Mouse (Mus musculus): ENCODE measurements at regions not wholly inside any gene's neighbourhood (a gene's known extent, or its start where the extent isn't known, plus 50 kb on each side); places are given as distances from the start of the nearest gene placed in this dataset.

- no peak for DNase-seq
Observed at GRCm38 (mm10) chr5:120251697-120252401, 135.6 kb downstream of the Rbm19 start.

GRCm38 (mm10) chr5:120252551-120252950 lies 136.3 kb downstream of the Rbm19 start:
- peak; percentile 15 for DNase-seq

DNA sequence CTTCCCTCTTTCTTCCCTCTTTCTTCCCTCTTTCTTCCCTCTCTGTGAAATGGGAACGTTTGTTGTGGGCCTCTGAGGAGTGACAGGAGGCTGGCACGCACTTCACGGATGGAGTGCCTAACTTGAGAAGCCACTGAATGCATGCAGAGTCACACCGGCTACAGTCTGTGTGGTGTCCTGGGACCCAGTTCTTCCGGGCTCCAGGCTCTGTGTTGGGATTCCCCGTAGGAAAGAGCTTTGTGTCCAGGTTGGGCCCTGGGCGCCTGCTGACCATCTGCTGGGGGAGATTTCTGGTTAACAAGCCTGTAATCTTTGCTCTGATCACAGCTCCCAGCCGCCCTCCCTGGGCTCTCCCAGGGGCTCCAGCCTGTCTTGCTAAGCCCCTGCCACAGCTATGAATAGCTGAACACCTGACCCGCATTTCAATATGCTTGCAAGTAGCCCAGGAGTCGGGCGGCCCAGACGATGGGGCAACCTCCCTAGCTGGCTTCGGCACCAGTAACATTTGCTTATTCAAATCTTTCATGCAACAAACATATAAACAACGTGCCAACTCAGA lies 146.5 kb downstream of the Rbm19 start:
- no peak for DNase-seq

DNA sequence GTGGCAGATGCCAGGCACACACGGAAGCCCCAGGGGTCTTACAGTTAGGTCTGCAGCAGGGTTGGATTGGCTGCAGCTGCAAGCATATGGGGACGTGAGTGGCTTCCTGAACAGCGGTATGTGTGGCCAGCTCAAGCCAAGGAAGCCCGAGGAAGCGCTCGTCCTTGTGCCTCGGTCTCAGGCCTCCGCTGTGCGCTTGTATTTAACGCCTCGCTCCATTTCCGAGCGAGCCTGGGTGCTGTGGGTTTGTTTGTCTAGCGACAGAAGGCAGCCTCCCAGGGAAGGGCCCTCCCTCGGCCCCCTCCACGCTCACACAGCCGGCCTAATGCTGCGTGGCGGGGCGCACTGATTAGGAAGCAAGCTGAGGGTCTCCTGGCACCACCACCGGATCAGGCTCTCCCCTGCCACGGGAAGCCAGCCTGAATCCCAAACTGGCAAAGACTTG lies 153.2 kb downstream of the Rbm19 start:
- no peak for DNase-seq

DNA sequence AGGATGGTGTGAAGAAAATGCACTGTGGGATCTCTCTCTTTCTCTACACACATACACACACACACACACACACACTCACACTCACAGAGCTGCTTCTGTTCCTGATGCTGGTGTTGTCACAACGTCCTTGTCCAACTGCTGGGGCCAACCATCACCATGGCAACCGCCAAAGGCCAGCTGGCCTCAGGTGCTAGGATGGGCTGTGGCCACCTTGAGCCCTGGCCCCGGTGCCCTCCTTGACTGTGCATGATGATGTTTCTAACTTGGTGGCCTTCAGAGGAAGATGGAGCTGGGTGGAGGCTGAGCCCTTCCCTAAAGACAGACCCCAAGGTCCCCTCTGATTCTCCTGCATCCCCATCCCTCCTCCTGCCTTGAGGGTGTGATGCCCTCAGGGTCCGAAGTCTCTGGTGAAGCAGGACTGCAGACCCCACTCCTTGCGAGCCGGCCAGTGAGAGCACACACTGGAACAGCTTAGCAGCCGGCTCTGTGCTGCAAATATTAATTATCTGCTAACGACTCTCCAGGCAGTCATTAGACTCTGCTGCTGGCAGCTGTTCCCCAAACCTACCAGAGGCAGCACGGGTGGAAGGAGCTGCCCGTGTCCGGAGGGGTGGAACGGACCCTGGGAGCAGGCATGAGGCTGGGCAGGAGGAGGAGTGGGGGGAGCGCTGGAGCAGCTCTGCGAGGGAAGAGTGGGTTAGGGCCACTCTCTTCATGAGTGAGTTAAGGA lies 154.8 kb downstream of the Rbm19 start:
- DNase-seq = no peak

GRCm38 (mm10) chr5:120276229-120276628 lies 155.3 kb upstream of the Lhx5 start:
- DNase-seq = no peak

GRCm38 (mm10) chr5:120280321-120280720 lies 151.2 kb upstream of the Lhx5 start:
- no peak for DNase-seq

- no peak for DNase-seq
Observed at GRCm38 (mm10) chr5:120280991-120281602, 150.4 kb upstream of the Lhx5 start.

DNA sequence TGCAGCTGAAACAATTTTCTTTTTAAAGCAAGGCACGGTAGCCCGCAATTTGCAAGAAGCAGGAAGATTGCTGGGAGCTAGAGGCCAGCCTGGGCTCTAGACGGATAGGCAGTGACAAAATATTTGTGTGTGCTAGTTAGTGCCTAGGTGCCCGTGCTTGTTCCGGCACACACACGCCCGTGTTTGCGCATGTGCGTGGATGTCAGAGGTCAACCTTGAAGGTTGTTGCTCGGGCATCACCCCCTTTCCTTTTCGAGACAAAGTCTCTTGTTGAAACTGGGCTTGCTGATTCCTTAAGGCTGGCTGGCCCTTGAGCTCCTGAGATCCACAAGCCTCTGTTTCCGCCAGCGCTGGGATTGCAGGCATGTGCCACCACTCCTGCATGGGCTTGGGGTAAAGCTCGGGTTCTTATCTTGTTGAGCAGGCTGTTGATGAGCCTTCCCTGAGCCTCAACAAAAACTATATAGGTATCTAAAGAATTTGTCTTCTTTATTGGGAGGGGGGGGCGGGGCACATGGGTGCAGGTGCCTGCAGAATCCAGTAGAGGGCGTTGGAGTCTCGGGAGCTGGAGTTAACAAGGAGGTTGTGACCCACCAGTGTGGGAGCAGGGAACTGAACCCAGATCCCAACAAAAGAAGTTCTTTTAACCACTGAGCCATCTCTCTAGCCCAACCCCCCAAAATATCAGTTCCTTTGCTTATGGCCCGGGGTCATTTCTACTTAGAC lies 149.5 kb upstream of the Lhx5 start:
- DNase-seq = no peak

DNA sequence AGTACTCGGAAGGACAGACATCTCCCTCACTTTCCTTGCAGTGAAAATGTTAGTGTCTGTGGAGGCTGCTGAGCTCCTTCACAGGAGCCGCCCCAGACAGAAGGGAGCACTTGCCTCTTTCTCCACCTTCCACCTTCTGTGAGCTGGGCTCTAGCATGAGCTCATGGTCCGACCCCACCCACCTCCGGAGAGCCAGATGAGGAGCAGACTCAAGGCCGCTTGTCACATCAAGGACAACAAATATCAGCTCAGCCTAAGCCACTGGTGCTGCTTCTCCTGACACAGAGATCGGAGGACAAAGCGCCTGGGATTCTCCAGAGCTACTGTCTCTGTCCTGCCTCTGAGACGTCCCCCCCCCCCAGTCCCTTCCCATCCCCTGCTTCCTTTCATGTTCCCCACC lies 146.9 kb upstream of the Lhx5 start:
- DNase-seq = no peak

DNA sequence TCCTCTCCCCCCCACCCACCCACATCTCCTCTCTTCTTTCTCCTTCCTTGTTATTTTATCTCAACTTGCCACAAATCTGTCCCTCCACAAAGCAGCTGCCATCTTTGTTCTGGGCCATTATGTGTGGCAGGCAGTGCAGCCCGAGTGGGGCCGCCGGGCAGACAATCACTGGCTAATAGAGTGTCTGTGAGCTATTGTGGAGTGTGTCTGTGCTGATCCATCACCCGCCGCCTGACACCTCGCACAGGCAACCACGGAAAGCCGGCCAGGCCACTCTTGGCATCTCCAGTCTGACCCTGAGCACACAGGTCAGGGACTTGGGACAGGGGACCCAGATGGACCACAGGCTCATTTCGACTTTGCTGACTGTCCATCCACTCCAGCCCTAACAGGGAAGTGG lies 146.5 kb upstream of the Lhx5 start:
- no peak for DNase-seq

GRCm38 (mm10) chr5:120286787-120287186 lies 144.7 kb upstream of the Lhx5 start:
- DNase-seq = no peak

- no peak for DNase-seq
Observed at GRCm38 (mm10) chr5:120288036-120288684, 143.3 kb upstream of the Lhx5 start.

DNA sequence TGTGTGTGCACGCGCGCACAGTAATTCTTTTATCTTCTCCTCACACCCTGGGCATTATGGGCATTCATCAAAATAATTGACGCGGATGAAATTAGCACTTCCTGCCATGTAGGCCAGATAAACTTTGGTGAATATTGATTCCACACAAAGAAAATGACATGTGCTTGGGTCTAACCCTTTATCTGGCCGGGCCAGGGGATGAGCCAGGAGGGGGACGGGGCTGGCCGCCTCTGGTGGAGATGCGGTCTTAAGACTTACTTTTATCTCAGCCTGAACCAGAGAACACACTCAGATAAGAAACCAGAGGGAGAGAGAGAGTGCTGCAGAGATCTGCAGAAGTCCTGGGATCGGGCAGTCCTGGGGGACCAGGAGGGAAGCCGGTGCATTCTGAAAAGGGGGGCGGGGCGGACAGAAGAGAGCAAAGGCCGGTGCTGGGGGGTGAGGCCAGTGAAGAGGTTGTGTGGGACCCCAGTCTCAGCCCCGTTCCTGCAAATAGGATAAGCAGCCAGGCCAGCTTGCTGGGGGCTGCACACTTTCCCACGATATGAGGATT lies 136.9 kb upstream of the Lhx5 start:
- no peak for DNase-seq

GRCm38 (mm10) chr5:120297190-120297589 lies 134.3 kb upstream of the Lhx5 start:
- DNase-seq = no peak

DNA sequence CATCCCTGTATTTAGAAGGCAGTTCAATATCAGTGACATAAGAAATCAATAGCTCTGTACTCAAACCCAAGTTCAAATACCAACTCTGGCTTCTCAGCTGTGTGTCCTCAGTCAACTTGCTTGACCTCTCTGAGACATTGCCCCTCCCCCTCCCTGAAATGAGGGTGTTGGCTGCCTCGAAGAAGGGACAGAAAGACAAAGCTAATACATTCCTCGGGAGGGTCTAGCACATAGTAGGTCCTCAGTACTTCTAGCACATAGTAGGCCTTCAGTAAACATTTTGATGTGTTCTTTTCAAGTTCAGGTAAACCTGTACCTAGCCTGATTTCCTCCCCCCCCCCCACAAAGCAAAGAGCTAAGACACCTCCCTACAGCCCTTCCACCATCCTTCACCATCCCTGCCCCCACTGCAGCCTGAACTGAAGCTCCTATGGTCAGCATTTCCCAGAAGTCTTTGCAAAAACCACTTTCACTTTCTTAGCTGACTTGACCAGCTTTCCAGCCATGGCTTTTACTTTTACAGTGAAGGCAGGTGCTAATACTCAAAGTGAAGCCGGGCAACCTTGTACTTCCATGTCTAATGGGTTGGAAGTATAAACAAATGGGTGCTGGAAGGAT lies 133.7 kb upstream of the Lhx5 start:
- no peak for DNase-seq

- no peak for DNase-seq
Observed at GRCm38 (mm10) chr5:120301672-120302071, 129.8 kb upstream of the Lhx5 start.

DNA sequence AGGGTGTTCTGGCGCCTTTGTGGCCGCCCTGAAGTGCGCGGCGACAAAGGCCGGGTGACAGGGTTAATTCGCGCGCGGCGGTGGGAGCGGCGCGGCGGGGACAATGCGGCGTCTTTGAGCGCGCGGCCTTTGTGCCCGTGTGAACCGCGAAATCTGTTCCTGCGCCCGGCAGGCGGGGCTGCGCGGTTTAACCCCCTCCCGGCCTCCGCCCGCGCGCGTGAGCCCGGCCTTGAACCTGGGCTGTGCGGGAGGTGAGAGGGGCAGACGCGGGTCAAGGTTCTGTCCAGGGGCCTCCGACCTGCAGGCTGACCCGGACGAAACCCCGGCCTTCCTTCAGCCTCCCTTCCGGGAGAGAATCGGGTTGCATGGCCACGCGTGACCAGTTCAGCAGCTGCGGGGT lies 129.2 kb upstream of the Lhx5 start:
- no peak for DNase-seq

- DNase-seq = no peak
Observed at GRCm38 (mm10) chr5:120304295-120304701, 127.2 kb upstream of the Lhx5 start.

DNA sequence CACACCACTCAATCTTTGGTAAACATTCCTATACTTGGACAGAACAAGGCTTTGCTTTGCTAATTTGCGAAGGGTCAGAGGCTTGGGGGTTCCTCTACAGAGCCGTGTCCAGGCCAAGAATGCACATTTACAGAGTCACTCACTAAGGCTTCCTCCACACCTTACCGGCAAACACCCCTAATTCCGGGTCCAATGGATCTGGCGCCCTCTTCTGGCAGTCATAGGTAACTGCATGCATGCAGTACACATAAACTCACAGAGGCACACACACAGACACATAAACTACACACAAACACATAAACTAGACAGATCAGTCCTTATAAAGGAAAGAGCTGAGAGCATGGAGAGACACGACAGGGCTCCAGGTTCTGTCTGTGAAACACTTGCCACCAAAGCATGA lies 119.2 kb upstream of the Lhx5 start:
- DNase-seq = no peak

DNA sequence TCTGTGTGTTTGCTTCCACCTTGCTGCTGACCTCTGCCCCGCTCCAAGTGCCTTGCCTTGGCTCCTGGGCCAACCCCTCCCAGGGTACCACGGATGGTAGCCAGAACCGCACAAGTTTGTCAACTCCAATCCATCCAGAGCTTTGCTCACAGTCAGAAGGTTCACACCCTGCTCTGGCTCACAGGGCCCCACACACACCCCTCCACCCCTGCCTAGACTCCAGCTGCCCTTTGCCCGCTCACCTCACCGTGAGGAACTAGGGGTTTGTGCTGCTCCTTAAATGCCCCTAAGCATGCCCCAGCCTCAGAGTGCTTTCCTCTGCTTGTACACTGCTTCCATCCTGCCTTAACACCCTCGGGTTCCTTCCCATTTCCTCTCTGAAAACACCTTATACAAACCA lies 117.5 kb upstream of the Lhx5 start:
- DNase-seq = no peak

DNA sequence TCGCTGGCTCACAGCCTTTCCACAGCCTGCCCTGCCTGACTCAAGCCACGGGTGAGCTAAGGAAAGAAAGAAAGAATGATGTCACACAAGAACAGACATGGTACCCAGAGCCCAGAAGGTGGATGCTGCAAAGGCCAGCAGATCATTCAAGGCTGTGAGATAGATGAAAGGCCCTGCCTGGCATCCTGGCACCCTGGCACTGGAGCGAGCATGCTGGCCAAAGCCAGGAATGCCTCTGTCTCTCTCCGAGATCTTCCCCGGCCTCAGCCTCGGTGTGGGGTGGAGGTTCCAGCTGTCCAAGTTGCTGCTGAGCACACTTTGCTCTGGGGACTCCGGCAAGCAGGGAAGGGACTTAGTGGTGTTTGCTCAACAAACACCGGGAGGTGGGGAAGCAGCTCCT lies 116.4 kb upstream of the Lhx5 start:
- DNase-seq = no peak

Data from cerebellum, adult 9-11 months (tissue).